Mouse (Mus musculus): ENCODE data around the gene Kansl1. TPM values are rescaled to one million over a fixed set of nuclear protein-coding genes. Genes with fewer than 3 reads are reported as not detected.

Gene Kansl1
- polyA plus RNA-seq, 1 experiment, result 15.6 TPM

- H3K4me2 ChIP-seq (ENCODE audit: low read depth), result no peak overlapping the region
- H3K27me3 ChIP-seq (ENCODE audit: control insufficient read depth, insufficient read depth, insufficient read length), result no peaks in the 10 kb centered on the region
Observed at GRCm38 (mm10) chr11:104399459-104400216, 69.0 kb downstream of the Kansl1 start.

GRCm38 (mm10) chr11:104395648-104396047 is 73.0 kb downstream of the Kansl1 start:
- Histone ChIP-seq H3K4me3 (no peak overlapping the region), H3K36me3 (ENCODE audit: control insufficient read depth, insufficient read depth) (no peaks in the 10 kb centered on the region), H3K4me2 (ENCODE audit: low read depth) (no peak overlapping the region), H3K27me3 (ENCODE audit: control insufficient read depth, insufficient read depth, insufficient read length) (no peaks in the 10 kb centered on the region), H3K79me2 (ENCODE audit: control insufficient read depth, insufficient read depth) (peaks cover 100% of the 10 kb centered on the region), H3ac (ENCODE audit: control insufficient read depth, insufficient read length) (no peak overlapping the region)
- TF ChIP-seq REST (IDR thresholded peaks at IDR 0.05; ENCODE audit: insufficient read depth, insufficient read length) (no peak), USF1 (IDR thresholded peaks at IDR 0.05; ENCODE audit: low read depth) (no peak), MYOG (IDR thresholded peaks at IDR 0.05; ENCODE audit: control insufficient read depth in 1 of 3, insufficient read depth in 1 of 3, insufficient read length in 2 of 3, low read depth in 2 of 3) (no peak), SRF (IDR thresholded peaks at IDR 0.05; ENCODE audit: control insufficient read depth, insufficient read length, low read depth) (no peak), MYOD1 (IDR thresholded peaks at IDR 0.05; ENCODE audit: control insufficient read depth in 1 of 3, insufficient read length in 2 of 3, low read depth in 2 of 3) (no peak), E2F4 (IDR thresholded peaks at IDR 0.05; ENCODE audit: insufficient read depth) (no peak)

More at GRCm38 (mm10) chr11:104399459-104400216, 69.0 kb downstream of the Kansl1 start:
- Histone ChIP-seq H3K79me2 (ENCODE audit: control insufficient read depth, insufficient read depth) (peaks cover 100% of the 10 kb centered on the region), H3K4me3 (no peak overlapping the region), H3K36me3 (ENCODE audit: control insufficient read depth, insufficient read depth) (peaks cover 3% of the 10 kb centered on the region), H3ac (ENCODE audit: control insufficient read depth, insufficient read length) (no peak overlapping the region)
- no peak for TF ChIP-seq CEBPB (IDR thresholded peaks at IDR 0.05; ENCODE audit: insufficient read depth, poor library complexity, severe bottlenecking)
- no peak for TF ChIP-seq USF1 (IDR thresholded peaks at IDR 0.05; ENCODE audit: low read depth)
- no peak for TF ChIP-seq MYOG (IDR thresholded peaks at IDR 0.05; ENCODE audit: control insufficient read depth in 1 of 3, insufficient read depth in 1 of 3, insufficient read length in 2 of 3, low read depth in 2 of 3)
- TF ChIP-seq TCF3 (IDR thresholded peaks at IDR 0.05; ENCODE audit: insufficient read length, low read depth), result no peak
- TF ChIP-seq REST (IDR thresholded peaks at IDR 0.05; ENCODE audit: insufficient read depth, insufficient read length), result no peak
- no peak for TF ChIP-seq POLR2A (IDR thresholded peaks at IDR 0.05; ENCODE audit: insufficient read length, low read depth)

GRCm38 (mm10) chr11:104393196-104393595 is 75.5 kb downstream of the Kansl1 start:
- Histone ChIP-seq H3K4me2 (ENCODE audit: low read depth) (no peak overlapping the region), H3K36me3 (ENCODE audit: control insufficient read depth, insufficient read depth) (no peaks in the 10 kb centered on the region), H3K27me3 (ENCODE audit: control insufficient read depth, insufficient read depth, insufficient read length) (no peaks in the 10 kb centered on the region), H3ac (ENCODE audit: control insufficient read depth, insufficient read length) (no peak overlapping the region), H3K4me3 (no peak overlapping the region), H3K79me2 (ENCODE audit: control insufficient read depth, insufficient read depth) (peaks cover 98% of the 10 kb centered on the region)
- no peak for TF ChIP-seq POLR2AphosphoS2 (IDR thresholded peaks at IDR 0.05; ENCODE audit: insufficient read length, low read depth)
- TF ChIP-seq CEBPB (IDR thresholded peaks at IDR 0.05; ENCODE audit: insufficient read depth, poor library complexity, severe bottlenecking), result no peak
- no peak for TF ChIP-seq USF1 (IDR thresholded peaks at IDR 0.05; ENCODE audit: low read depth)
- TF ChIP-seq MYOD1 (IDR thresholded peaks at IDR 0.05; ENCODE audit: control insufficient read depth in 1 of 3, insufficient read length in 2 of 3, low read depth in 2 of 3), result no peak
- TF ChIP-seq TCF3 (IDR thresholded peaks at IDR 0.05; ENCODE audit: insufficient read length, low read depth), result no peak
- no peak for TF ChIP-seq POLR2A (IDR thresholded peaks at IDR 0.05; ENCODE audit: insufficient read length, low read depth)
- TF ChIP-seq SRF (IDR thresholded peaks at IDR 0.05; ENCODE audit: control insufficient read depth, insufficient read length, low read depth), result no peak
- no peak for TF ChIP-seq MYOG (IDR thresholded peaks at IDR 0.05; ENCODE audit: control insufficient read depth in 1 of 3, insufficient read depth in 1 of 3, insufficient read length in 2 of 3, low read depth in 2 of 3)
- no peak for TF ChIP-seq TCF12 (IDR thresholded peaks at IDR 0.05; ENCODE audit: insufficient read depth, poor library complexity, severe bottlenecking)

GRCm38 (mm10) chr11:104392153-104392552 is 76.5 kb downstream of the Kansl1 start:
- H3K4me2 ChIP-seq (ENCODE audit: low read depth), result no peak overlapping the region
- no peak overlapping the region for H3ac ChIP-seq (ENCODE audit: control insufficient read depth, insufficient read length)
- H3K79me2 ChIP-seq (ENCODE audit: control insufficient read depth, insufficient read depth), result peaks cover 98% of the 10 kb centered on the region
- H3K4me3 ChIP-seq, result no peak overlapping the region
- no peaks in the 10 kb centered on the region for H3K36me3 ChIP-seq (ENCODE audit: control insufficient read depth, insufficient read depth)
- TF ChIP-seq CEBPB (IDR thresholded peaks at IDR 0.05; ENCODE audit: insufficient read depth, poor library complexity, severe bottlenecking) (no peak), MAX (IDR thresholded peaks at IDR 0.05; ENCODE audit: low read depth) (no peak), POLR2AphosphoS2 (IDR thresholded peaks at IDR 0.05; ENCODE audit: insufficient read length, low read depth) (no peak), USF1 (IDR thresholded peaks at IDR 0.05; ENCODE audit: low read depth) (no peak), MYOD1 (IDR thresholded peaks at IDR 0.05; ENCODE audit: control insufficient read depth in 1 of 3, insufficient read length in 2 of 3, low read depth in 2 of 3) (no peak), MYOG (IDR thresholded peaks at IDR 0.05; ENCODE audit: control insufficient read depth in 1 of 3, insufficient read depth in 1 of 3, insufficient read length in 2 of 3, low read depth in 2 of 3) (no peak), E2F4 (IDR thresholded peaks at IDR 0.05; ENCODE audit: insufficient read depth) (no peak), TCF3 (IDR thresholded peaks at IDR 0.05; ENCODE audit: insufficient read length, low read depth) (no peak), SRF (IDR thresholded peaks at IDR 0.05; ENCODE audit: control insufficient read depth, insufficient read length, low read depth) (no peak), REST (IDR thresholded peaks at IDR 0.05; ENCODE audit: insufficient read depth, insufficient read length) (no peak), POLR2A (IDR thresholded peaks at IDR 0.05; ENCODE audit: insufficient read length, low read depth) (no peak), TCF12 (IDR thresholded peaks at IDR 0.05; ENCODE audit: insufficient read depth, poor library complexity, severe bottlenecking) (no peak)
- no peaks in the 10 kb centered on the region for H3K27me3 ChIP-seq (ENCODE audit: control insufficient read depth, insufficient read depth, insufficient read length)

- no peak overlapping the region for H3ac ChIP-seq (ENCODE audit: control insufficient read depth, insufficient read length)
- H3K36me3 ChIP-seq (ENCODE audit: control insufficient read depth, insufficient read depth), result no peaks in the 10 kb centered on the region
- no peak for TF ChIP-seq CEBPB (IDR thresholded peaks at IDR 0.05; ENCODE audit: insufficient read depth, poor library complexity, severe bottlenecking)
- TF ChIP-seq MYOG (IDR thresholded peaks at IDR 0.05; ENCODE audit: control insufficient read depth in 1 of 3, insufficient read depth in 1 of 3, insufficient read length in 2 of 3, low read depth in 2 of 3), result no peak
- no peak for TF ChIP-seq USF1 (IDR thresholded peaks at IDR 0.05; ENCODE audit: low read depth)
- no peak for TF ChIP-seq TCF12 (IDR thresholded peaks at IDR 0.05; ENCODE audit: insufficient read depth, poor library complexity, severe bottlenecking)
- H3K27me3 ChIP-seq (ENCODE audit: control insufficient read depth, insufficient read depth, insufficient read length), result no peaks in the 10 kb centered on the region
- no peak overlapping the region for H3K4me2 ChIP-seq (ENCODE audit: low read depth)
- H3K4me3 ChIP-seq, result no peak overlapping the region
- H3K79me2 ChIP-seq (ENCODE audit: control insufficient read depth, insufficient read depth), result peaks cover 94% of the 10 kb centered on the region
Observed at GRCm38 (mm10) chr11:104387284-104387683, 81.4 kb downstream of the Kansl1 start.
